Mouse (Mus musculus) CH12F3 (cell line): ENCODE data around the gene Als2cr12.
"Not testable (repeated sequence)": the region's sequence is repeated elsewhere in the genome, so short reads cannot be mapped to it uniquely, and the experiment has no call there.

Source experiments
- in situ Hi-C: fragments of 300-500 bp; cut with MboI; formaldehyde crosslinking; loops from 2 replicates; pipeline ENCODE4 v1.14.3; 2020; ENCODE audit warnings: low sequenced_read_pairs

Gene Als2cr12

DNA sequence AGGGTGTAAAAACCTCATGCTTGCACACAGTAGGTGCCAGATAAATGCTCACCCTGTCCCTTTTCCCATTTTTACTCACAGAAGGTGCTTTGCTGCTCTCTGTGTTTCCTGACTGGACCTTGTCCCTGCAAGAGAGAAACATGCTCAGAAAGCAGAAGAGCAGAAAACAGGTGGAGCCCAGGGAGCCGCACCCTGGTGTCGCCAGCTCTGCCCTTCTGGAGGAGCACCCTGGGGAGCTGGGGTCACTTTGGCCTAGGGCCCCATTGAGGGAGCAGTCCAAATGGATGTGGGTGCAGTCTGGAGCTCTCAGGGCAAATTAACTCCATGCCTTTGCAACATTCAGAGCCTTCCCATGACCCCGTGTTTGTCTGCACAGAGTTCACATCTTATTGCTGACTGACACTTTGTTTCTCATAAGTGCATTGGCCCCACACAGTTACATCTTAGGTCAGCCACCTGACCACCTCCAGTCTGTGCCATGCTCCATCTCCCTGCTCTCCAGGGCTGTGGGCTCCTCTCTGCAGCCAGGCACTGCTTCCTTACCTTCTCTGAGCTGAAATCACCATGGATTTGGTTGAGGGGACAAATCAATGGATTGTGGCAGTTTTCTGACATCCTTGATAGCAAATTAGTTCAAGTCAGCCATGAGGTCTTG, 4.8 kb downstream of the Als2cr12 start:
- in situ Hi-C loops, result loop anchor here (25.0 kb wide), 1 partner anchor 229 kb away; no protein-coding TSS in a partner anchor

DNA sequence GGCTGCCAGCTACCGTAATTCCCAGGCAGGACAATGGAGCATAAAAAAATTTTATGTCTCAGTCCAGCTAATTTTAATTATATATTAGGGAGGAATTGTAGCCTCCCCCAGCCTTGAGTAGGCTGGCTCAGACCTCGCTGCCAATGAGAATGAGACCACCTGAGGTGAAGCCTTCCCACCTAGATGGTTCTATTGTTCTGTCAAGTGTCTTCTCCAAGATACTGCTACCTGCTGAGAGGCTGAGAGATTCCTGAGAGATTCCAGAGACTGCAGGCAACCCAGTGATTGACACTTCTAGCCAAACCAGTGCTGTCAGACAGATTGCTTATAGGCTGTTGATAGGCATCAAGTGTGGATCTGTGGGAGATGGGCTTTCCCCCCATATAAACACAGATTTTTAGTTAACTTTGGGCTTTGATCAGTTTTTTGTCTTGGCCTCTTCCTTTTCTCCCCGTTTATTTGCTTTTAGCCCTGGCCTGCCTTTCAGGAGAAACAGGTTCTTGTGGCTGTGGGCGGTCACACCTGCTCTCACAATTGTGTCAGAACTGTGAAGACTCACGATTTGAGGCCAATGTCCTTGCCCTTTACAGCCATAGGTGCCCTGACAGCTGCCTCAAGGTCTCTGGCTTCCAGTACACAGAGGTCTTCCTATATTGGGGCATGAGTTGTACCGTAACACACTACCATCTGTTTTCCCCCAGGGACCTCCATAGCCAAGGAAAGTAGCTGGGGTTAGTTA, 5.6 kb downstream of the Als2cr12 start:
- in situ Hi-C loops, result loop anchor here (25.0 kb wide), 1 partner anchor 228 kb away; no protein-coding TSS in a partner anchor

DNA sequence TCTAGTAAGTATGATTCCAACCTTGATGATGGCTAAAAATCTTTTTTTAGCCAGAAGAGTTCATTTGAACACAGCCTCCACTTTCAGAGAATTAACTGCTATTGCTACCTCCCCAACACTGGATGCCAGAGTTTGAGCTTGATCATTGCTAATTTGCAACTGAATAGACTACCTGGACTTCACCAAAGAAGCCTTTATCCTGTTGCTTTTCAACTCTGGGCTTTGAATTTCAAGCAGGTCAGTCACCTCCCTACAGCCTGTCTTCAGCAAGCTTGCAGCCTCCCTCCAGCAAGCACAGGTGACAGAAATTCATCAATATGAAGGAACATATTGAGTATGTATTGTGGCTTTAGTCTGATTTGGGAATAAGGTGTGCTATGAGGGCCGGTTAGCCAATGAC, 6.4 kb downstream of the Als2cr12 start:
- in situ Hi-C loops, result loop anchor here (25.0 kb wide), 1 partner anchor 227 kb away; no protein-coding TSS in a partner anchor

GRCm38 (mm10) chr1:58678412-58678811, 17.4 kb downstream of the Als2cr12 start:
- in situ Hi-C loops, result loop anchor here (25.0 kb wide), 1 partner anchor 216 kb away; no protein-coding TSS in a partner anchor

- in situ Hi-C loops, result loop anchor here (25.0 kb wide), 1 partner anchor 215 kb away; no protein-coding TSS in a partner anchor
Observed at GRCm38 (mm10) chr1:58677575-58677974, 18.2 kb downstream of the Als2cr12 start.

- in situ Hi-C loops, result loop anchor here (25.0 kb wide), 1 partner anchor 213 kb away; no protein-coding TSS in a partner anchor
Observed at GRCm38 (mm10) chr1:58675011-58675410, 20.8 kb downstream of the Als2cr12 start.

DNA sequence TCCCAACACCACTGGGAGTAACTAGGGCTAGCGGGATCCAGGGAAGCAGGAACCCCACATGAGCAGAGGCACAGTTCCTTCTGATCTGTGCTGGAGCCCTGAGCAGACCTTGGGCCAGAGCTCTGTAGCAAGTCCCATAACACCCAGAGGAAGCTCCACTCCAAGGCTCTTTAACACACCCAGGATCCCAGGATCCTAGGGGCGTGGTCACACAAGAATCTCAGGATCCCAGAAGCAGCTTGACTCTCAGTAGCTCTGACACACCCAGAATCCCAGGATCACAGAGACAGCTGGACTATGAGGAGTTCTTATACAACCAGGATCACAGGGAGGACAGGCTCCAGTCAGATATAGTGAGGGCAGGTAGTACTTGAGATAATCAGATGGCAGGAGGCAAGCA, 23.7 kb downstream of the Als2cr12 start:
- in situ Hi-C loops, result no loop called here

GRCm38 (mm10) chr1:58669635-58670034, 26.2 kb downstream of the Als2cr12 start:
- in situ Hi-C loops, result not testable (repeated sequence)

- in situ Hi-C loops, result no loop called here
Observed at GRCm38 (mm10) chr1:58668191-58668590, 27.6 kb downstream of the Als2cr12 start.

DNA sequence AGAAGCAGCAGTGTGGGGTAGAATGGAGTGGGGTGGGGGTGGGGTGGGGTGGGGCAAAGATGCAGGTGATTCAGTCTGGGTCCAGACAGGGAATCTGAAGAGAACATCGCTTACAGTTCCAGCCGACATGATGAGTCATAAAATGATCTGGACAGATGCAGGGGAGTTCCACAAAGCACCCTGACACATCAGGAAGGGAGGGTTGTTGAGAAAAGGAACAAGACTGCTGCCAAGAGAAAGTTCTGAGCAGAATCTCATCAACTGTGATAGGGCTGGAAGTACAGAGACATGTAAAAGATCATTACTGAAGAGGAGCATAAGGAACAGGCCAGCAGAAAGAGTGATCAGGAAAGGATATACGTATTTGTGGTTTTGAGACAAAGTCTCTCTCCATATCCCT, 32.4 kb downstream of the Als2cr12 start:
- in situ Hi-C loops, result not testable (repeated sequence)

GRCm38 (mm10) chr1:58662671-58663070, 33.1 kb downstream of the Als2cr12 start:
- in situ Hi-C loops, result not testable (repeated sequence)

DNA sequence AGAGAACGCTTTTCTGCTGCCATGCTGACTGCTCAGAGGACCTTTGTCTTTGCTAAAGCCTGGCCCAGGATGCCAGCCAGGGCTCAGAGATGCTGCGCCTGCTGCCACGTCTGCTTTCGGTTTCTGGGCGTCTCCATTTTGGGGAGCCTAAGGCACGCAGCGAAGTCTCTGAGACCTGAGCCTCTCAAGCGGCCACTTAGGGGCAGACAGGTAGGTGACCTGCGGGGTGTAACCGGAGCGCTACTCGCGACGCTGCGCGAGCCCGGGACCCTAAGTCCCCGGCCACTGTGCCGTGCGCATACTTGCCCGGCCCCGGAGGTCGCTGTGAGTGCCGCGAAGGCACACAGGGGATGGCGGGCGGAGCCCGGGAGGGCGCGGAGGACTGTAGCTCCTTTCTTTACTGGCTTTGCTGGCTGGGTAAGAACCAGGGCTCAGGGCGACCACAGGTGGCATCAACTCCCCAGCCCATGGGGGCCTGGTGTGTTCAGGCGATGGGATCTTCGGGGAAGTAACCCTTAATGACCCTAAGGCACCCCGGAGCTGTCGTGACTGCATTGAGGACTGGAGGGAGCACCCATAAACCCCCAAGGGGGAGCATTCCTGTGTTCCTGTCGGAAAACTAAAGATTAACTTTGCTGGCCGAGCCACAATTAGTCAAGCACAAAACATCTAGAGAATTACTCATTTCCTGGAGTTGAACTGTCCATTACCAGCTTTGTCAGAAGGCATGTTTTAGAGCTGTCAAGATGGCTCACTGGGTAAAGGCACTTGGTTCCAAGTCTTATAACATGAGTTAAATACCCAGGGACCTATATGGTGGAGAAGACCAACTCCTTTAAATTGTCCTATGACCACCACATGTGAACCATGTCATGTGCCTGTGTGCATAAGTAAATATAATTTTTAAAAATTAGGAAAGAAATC, 43.0 kb downstream of the Als2cr12 start:
- in situ Hi-C loops, result no loop called here

DNA sequence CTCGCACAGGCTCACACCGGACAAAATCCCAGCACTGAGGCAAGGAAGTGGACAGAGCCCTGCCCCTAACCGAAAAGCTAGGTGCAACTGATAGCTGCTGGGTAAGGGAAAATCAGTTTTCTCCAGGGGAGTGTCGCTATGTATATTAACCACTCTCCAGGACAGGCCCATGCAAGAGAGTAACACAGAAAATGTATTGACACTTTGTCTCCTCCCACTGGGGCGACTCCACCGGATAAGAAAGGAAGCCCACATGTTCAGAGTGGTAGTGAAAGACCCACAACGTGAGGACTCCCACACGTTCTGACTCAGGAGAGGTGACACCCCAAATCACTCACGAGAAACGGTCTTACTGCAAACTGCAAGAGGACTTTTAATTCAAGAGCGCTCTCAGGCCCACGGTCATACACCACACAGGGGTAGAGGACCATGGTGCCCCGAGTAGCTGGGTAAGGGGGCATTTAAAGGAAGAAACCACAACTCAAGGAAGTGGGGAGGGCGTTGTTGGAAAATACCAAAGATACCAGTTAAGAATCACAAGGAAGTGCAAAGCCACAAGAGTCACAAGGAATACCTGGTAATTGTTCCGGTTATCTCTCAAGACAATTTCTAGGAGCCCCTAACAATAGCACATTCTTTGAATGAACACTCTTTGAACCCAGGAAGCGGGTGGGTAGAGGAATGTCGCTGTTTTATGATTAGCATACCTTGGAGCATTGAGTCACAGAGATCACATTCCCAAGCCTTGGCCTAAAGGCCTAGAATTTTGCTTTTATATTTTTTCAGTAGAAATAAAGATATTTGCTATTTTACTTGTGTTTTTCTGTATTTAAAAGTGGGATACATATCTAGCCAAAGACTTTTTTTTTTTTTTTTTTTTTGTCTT, 44.0 kb downstream of the Als2cr12 start:
- in situ Hi-C loops, result not testable (repeated sequence)

- in situ Hi-C loops, result not testable (repeated sequence)
Observed at GRCm38 (mm10) chr1:58628847-58629246, 66.9 kb downstream of the Als2cr12 start.

- in situ Hi-C loops, result no loop called here
Observed at GRCm38 (mm10) chr1:58621996-58622748, 73.6 kb downstream of the Als2cr12 start.

DNA sequence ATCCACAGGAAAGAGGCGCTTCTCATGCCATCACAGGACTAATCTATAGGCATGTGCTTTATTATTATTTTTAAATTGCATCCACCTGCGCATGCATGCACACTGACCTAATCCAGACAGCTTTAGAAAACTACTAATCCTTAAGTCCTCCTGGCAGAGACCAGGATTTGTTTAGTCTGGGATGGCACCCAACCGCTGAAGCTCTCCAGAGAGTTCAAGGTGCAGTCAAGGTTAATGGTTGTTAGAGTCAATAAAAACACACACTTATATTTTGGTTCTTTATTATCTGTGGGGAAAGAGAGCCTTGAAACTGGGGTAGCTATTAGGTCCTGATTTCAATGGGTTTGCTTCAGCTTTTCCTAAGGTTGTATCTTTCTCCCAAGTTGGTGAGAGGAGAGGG, 74.5 kb downstream of the Als2cr12 start:
- in situ Hi-C loops, result no loop called here

- in situ Hi-C loops, result no loop called here
Observed at GRCm38 (mm10) chr1:58618766-58619165, 77.0 kb downstream of the Als2cr12 start.

DNA sequence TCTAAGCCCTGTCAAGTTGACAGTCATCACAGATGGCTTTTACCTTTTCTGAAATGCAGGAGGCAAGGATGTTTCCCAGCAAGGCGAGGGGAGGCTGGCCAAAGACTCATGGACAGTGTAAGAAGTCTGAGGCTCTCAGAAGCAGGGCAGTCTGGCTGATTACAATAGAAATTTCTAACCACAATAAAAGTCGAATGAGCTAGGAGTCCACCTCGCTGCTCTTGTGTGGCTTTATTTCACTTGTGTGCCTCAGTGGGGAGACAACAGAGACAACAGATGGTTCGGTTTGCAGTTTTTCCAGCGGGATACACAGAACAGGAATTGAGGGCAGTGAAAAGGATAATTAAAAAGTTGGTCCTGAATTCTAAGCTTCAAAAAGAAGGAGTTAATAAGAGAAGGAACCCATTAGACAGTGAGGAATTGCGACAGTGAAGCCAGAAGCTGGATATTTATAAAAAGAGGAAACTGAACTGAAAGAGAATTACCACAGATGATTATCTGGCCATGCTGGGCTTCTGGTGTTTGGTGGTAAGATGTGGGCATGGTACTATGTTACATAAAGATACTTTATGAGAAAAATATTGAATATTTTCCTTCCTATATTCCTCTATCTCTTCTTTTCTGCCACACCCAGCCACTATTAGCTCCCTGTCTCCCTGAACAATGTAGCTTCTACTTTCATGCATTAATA, 77.7 kb downstream of the Als2cr12 start:
- in situ Hi-C loops, result no loop called here

DNA sequence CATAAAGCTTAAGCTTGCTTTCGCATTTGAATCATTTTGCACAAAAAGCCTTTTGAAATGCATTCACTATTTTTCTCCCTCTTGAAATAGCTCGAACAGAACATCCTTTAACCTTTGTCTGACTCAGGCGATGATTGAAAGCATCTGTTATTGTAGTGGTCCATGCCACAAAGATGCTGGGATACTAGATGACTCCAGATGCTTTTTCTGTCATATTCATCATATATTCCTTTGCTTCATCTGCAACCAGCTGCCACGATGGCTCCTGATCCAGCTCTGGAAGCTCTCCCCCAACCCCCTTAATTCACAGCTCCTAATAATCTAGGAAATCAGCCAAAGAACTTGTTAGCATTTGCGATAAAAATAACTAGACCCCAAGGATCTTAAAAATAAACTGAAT, 78.7 kb downstream of the Als2cr12 start:
- in situ Hi-C loops, result no loop called here
